Mouse (Mus musculus) heart, embryonic 16.5 days (tissue): ENCODE measurements around the gene Cntn4. TPM values are rescaled to one million over a fixed set of nuclear protein-coding genes. Genes with fewer than 3 reads are reported as not detected.

ENCODE experiments used
- ATAC-seq: fragments of 200-750 bp; cut with Nextera tagmentation; replicated peaks from 2 replicates; pipeline ENCODE4 v1.8.0; 2017; ENCODE audit warnings: moderate number of reproducible peaks; ENCODE audit not compliant: insufficient read depth, low FRiP score; ENCODE audit errors: extremely low read depth
- H3K27ac ChIP-seq: fragments of 300-500 bp; sonication (generic); 2 replicates; pipeline ENCODE4 v1.5.1; 2014; ENCODE audit warnings: mild to moderate bottlenecking, low read length, control low read depth, moderate library complexity
- H3K27me3 ChIP-seq: fragments of 300-500 bp; sonication (generic); 2 replicates; pipeline ENCODE4 v1.6.1; 2014; ENCODE audit warnings: low read length, mixed read lengths; ENCODE audit not compliant: control insufficient read depth, insufficient read depth
- H3K36me3 ChIP-seq: fragments of 300-500 bp; sonication (generic); 2 replicates; pipeline ENCODE4 v1.6.1; 2014; ENCODE audit not compliant: control insufficient read depth, insufficient read depth
- H3K4me1 ChIP-seq: fragments of 300-500 bp; sonication (generic); 2 replicates; pipeline ENCODE4 v1.6.1; 2014; ENCODE audit warnings: low read length, mixed read lengths; ENCODE audit not compliant: control insufficient read depth, insufficient read depth
- H3K4me2 ChIP-seq: fragments of 300-500 bp; sonication (generic); 2 replicates; pipeline ENCODE4 v1.6.1; 2014; ENCODE audit warnings: low read depth, mild to moderate bottlenecking, control low read depth, low read length
- H3K4me3 ChIP-seq: fragments of 300-500 bp; sonication (generic); 2 replicates; pipeline ENCODE4 v1.5.1; 2014; ENCODE audit warnings: mild to moderate bottlenecking, control low read depth, low read length
- H3K9ac ChIP-seq: fragments of 300-500 bp; sonication (generic); 2 replicates; pipeline ENCODE4 v1.6.1; 2014; ENCODE audit warnings: low read length, control low read depth
- H3K9me3 ChIP-seq: fragments of 300-500 bp; sonication (generic); replicated peaks from 2 replicates; pipeline ENCODE4 v1.6.1; 2016; ENCODE audit warnings: low read length; ENCODE audit not compliant: control insufficient read depth
- WGBS: fragments of 180-500 bp; shearing (Covaris S2); extraction: QIAGEN DNeasy Blood & Tissue Kit; methylation state at CpG from one replicate; pipeline ENCODE4 v1.1.7; 2014; 5-methylcytosine and 5-hydroxymethylcytosine counted together
- polyA plus RNA-seq: library from polyadenylated mRNA; unstranded; fragments of >200 nt; fragmentation: Nextera tagmentation; extraction: Ambion mirVana; gene quantifications from 2 replicates; pipeline ENCODE4 v1.2.1, GENCODE M21; 2015

The Cntn4 gene
- polyA plus RNA-seq, 1 experiment from 2014 or later: 0.28 TPM

- Histone ChIP-seq H3K27me3 (no peaks in the 10 kb centered on the region), H3K4me1 (no peaks in the 10 kb centered on the region), H3K9ac (no peak overlapping the region), H3K4me2 (no peak overlapping the region), H3K27ac (no peak overlapping the region), H3K36me3 (no peaks in the 10 kb centered on the region), H3K9me3 (no peaks in the 10 kb centered on the region), H3K4me3 (no peak overlapping the region)
- 73% methylated on average over 3 of the region's 3 CpGs for WGBS
- ATAC-seq: no peak
Measured at GRCm38 (mm10) chr6:106265487-106265886, 588.0 kb downstream of the Cntn4 start.

DNA sequence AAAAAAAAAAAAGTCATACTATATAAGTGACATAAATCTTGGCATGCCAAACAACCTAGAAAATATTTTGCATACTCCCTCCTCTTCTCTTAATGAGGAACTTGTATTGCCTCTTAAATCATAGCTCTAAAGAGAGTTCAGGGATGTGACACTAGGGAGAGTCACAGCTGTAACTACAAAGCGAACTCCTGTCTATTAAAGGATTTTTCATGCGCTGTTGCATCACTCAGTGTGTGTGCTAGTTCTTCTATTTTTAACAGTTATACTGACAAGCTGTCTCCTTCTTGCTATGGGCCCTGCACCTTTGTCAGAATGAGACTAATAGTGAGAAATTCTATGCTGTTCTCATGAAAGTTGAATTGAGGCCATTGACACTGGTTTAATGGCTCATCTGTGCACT is 588.8 kb downstream of the Cntn4 start:
- WGBS: 81% methylated on average over 2 of the region's 2 CpGs

GRCm38 (mm10) chr6:106268723-106269122 is 591.3 kb downstream of the Cntn4 start:
- no peak overlapping the region for H3K4me3 ChIP-seq

More for the DNA sequence above, 588.8 kb downstream of the Cntn4 start:
- no peak overlapping the region for H3K27ac ChIP-seq
- H3K4me3 ChIP-seq: no peak overlapping the region
- no peaks in the 10 kb centered on the region for H3K36me3 ChIP-seq
- H3K27me3 ChIP-seq: no peaks in the 10 kb centered on the region
- H3K9me3 ChIP-seq: no peaks in the 10 kb centered on the region
- no peak for ATAC-seq
- no peak overlapping the region for H3K4me2 ChIP-seq
- H3K4me1 ChIP-seq: no peaks in the 10 kb centered on the region
- H3K9ac ChIP-seq: no peak overlapping the region

DNA sequence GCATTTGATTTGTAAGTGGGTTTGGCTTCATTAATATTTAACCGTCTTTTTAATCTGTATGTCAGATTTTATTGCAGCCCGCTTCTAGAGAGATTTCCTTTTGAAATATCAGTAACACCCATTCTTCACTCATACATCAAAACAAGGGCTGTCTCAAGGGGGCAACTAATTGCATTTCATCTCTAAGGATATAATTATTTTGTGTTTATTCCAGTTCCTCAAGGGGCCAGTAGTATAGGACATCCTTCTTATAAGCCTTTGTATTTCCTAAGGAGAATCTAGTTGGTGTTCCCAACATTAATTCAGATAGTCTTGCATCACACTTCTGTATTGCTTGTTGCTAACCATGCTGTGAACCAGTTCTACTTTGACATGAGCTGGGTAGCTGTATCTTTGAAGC is 599.7 kb downstream of the Cntn4 start:
- no peak overlapping the region for H3K27ac ChIP-seq
- ATAC-seq: no peak
- H3K36me3 ChIP-seq: no peaks in the 10 kb centered on the region
- H3K9me3 ChIP-seq: no peaks in the 10 kb centered on the region
- H3K27me3 ChIP-seq: no peaks in the 10 kb centered on the region
- H3K4me2 ChIP-seq: no peak overlapping the region
- H3K4me3 ChIP-seq: no peak overlapping the region
- no peaks in the 10 kb centered on the region for H3K4me1 ChIP-seq
- H3K9ac ChIP-seq: no peak overlapping the region
- 79% methylated on average over 2 of the region's 2 CpGs for WGBS

More at GRCm38 (mm10) chr6:106268723-106269122, 591.3 kb downstream of the Cntn4 start:
- no peaks in the 10 kb centered on the region for H3K36me3 ChIP-seq
- 69% methylated on average over 4 of the region's 4 CpGs for WGBS
- no peaks in the 10 kb centered on the region for H3K9me3 ChIP-seq
- no peak for ATAC-seq
- H3K4me2 ChIP-seq: no peak overlapping the region
- no peaks in the 10 kb centered on the region for H3K4me1 ChIP-seq
- no peak overlapping the region for H3K27ac ChIP-seq
- no peaks in the 10 kb centered on the region for H3K27me3 ChIP-seq
- H3K9ac ChIP-seq: no peak overlapping the region

GRCm38 (mm10) chr6:106281621-106282020 is 604.2 kb downstream of the Cntn4 start:
- ATAC-seq: no peak
- no peaks in the 10 kb centered on the region for H3K27me3 ChIP-seq
- H3K36me3 ChIP-seq: no peaks in the 10 kb centered on the region
- no peak overlapping the region for H3K9ac ChIP-seq
- H3K4me1 ChIP-seq: no peaks in the 10 kb centered on the region
- H3K27ac ChIP-seq: no peak overlapping the region
- WGBS: 81% methylated on average over 6 of the region's 6 CpGs
- no peak overlapping the region for H3K4me3 ChIP-seq
- no peaks in the 10 kb centered on the region for H3K9me3 ChIP-seq
- H3K4me2 ChIP-seq: no peak overlapping the region

DNA sequence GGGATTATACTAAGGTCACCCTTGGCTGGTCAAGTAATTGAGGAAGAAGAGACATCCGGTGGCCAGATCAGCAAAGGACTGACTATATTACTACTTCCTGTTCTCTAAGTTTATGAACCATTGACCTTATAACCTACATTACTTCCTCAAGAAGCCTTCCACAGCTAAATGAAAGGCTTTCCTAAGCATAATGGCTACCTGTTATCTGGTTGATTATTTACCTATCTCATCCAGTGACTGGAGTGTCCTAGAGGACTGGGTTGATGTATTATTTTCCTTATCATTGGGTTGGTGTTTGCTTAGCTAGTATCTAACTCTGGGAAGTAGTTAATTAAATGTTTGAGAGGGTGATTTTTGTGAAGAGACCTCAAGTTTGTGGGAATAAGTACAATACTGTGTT is 606.4 kb downstream of the Cntn4 start:
- no peak for ATAC-seq
- Histone ChIP-seq H3K27ac (no peak overlapping the region), H3K4me3 (no peak overlapping the region), H3K9me3 (no peaks in the 10 kb centered on the region), H3K27me3 (no peaks in the 10 kb centered on the region), H3K4me1 (no peaks in the 10 kb centered on the region), H3K4me2 (no peak overlapping the region), H3K36me3 (no peaks in the 10 kb centered on the region), H3K9ac (no peak overlapping the region)
- WGBS: 55% methylated on average over 1 of the region's 1 CpGs

DNA sequence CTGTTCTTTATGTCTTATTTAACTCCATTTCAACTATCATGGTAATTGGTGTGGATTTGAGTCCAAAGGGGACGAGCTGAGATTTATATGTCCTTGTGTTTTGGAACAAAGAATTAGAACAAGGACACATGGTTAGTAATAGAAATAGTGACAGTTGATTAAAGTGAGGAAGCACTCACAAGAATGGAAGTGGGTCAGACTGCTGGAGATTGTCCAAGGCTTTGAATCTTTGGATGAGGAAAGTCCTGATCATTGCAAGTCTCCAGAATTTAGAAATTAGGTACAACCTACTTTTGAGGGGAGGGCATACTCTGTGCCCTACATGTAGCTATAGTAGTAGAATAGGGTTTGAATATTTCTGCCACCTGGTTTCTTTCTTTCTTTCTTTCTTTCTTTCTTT is 622.0 kb downstream of the Cntn4 start:
- Histone ChIP-seq H3K36me3 (no peaks in the 10 kb centered on the region), H3K27ac (no peak overlapping the region), H3K4me2 (no peak overlapping the region), H3K9ac (no peak overlapping the region), H3K4me3 (no peak overlapping the region), H3K4me1 (no peaks in the 10 kb centered on the region), H3K27me3 (no peaks in the 10 kb centered on the region), H3K9me3 (no peaks in the 10 kb centered on the region)
- WGBS: 66% methylated on average over 1 of the region's 1 CpGs
- ATAC-seq: no peak

- Histone ChIP-seq H3K4me1 (no peaks in the 10 kb centered on the region), H3K9ac (no peak overlapping the region), H3K9me3 (no peaks in the 10 kb centered on the region), H3K36me3 (no peaks in the 10 kb centered on the region), H3K27ac (no peak overlapping the region), H3K4me3 (no peak overlapping the region), H3K27me3 (no peaks in the 10 kb centered on the region), H3K4me2 (no peak overlapping the region)
- 59% methylated on average over 3 of the region's 3 CpGs for WGBS
- ATAC-seq: no peak
Measured at GRCm38 (mm10) chr6:106300179-106300578, 622.7 kb downstream of the Cntn4 start.

DNA sequence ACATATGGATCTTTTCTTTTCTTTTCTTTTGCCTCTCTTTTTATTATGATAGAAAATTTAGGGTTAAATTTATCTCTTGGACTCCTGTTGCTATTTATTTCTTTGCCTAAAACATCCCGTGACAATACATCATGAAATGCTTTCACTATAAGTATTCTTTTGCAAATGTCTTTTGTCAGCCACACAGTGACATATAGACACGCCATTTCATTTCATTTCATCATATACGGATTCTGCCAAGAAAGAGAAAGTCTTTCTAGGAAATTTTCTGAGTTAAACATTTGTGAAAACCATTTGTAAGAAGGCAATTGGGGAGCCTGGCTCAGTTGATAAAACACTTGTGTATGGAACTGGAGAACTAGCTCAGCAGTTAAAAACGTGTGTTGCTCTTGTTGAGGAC is 625.0 kb downstream of the Cntn4 start:
- Histone ChIP-seq H3K4me3 (no peak overlapping the region), H3K4me2 (no peak overlapping the region), H3K27me3 (no peaks in the 10 kb centered on the region), H3K4me1 (no peaks in the 10 kb centered on the region), H3K36me3 (no peaks in the 10 kb centered on the region), H3K9ac (no peak overlapping the region), H3K9me3 (no peaks in the 10 kb centered on the region), H3K27ac (no peak overlapping the region)
- ATAC-seq: no peak
- 54% methylated on average over 4 of the region's 4 CpGs for WGBS

DNA sequence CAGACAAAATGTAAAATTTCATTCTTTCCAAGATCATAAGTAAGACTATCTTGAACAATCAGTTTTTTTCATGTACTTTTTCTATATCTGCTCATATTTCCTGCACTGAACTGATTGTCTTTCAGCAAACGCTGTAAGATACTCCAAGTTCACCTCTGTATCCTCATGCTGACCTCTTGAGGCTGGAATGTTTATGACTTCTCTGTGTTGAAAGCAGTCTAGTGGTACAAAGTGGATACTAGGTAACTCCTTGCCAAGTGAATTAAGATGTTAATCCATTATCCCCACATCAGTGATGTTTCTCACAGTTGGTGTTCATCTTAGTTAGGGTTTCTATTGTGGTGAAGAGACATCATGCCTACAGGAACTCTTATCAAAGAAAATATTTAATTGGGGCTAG is 651.5 kb downstream of the Cntn4 start:
- H3K4me1 ChIP-seq: no peaks in the 10 kb centered on the region
- ATAC-seq: no peak
- 66% methylated on average over 1 of the region's 1 CpGs for WGBS

More for the DNA sequence above, 651.5 kb downstream of the Cntn4 start:
- H3K9ac ChIP-seq: no peak overlapping the region
- H3K27me3 ChIP-seq: no peaks in the 10 kb centered on the region
- no peaks in the 10 kb centered on the region for H3K36me3 ChIP-seq
- H3K9me3 ChIP-seq: no peaks in the 10 kb centered on the region
- H3K27ac ChIP-seq: no peak overlapping the region
- no peak overlapping the region for H3K4me3 ChIP-seq
- H3K4me2 ChIP-seq: no peak overlapping the region
